Mouse (Mus musculus): ENCODE data around the gene Ampd2.

Gene Ampd2

GRCm38 (mm10) chr3:108069231-108069870 is 17.1 kb downstream of the Ampd2 start:
- WGBS = 77% methylated on average over 13 of the region's 13 CpGs

GRCm38 (mm10) chr3:108068826-108069225 is 17.6 kb downstream of the Ampd2 start:
- WGBS = 32% methylated on average over 1 of the region's 1 CpGs

GRCm38 (mm10) chr3:108067370-108067934 is 19.0 kb downstream of the Ampd2 start:
- 70% methylated on average over 6 of the region's 6 CpGs for WGBS

GRCm38 (mm10) chr3:108065551-108065950 is 20.9 kb downstream of the Ampd2 start:
- 85% methylated on average over 9 of the region's 9 CpGs for WGBS

GRCm38 (mm10) chr3:108064672-108065071 is 21.8 kb downstream of the Ampd2 start:
- 81% methylated on average over 4 of the region's 4 CpGs for WGBS

GRCm38 (mm10) chr3:108062648-108063047 is 23.8 kb downstream of the Ampd2 start:
- WGBS = 80% methylated on average over 8 of the region's 8 CpGs

GRCm38 (mm10) chr3:108061420-108061819 is 25.0 kb downstream of the Ampd2 start:
- WGBS = 19% methylated on average over 7 of the region's 7 CpGs

- 94% methylated on average over 5 of the region's 5 CpGs for WGBS
Measured at GRCm38 (mm10) chr3:108050493-108050892, 36.0 kb downstream of the Ampd2 start.

- 54% methylated on average over 3 of the region's 3 CpGs for WGBS
Measured at GRCm38 (mm10) chr3:108048306-108048705, 38.1 kb downstream of the Ampd2 start.

- 89% methylated on average over 2 of the region's 2 CpGs for WGBS
Measured at GRCm38 (mm10) chr3:108046944-108047655, 39.4 kb downstream of the Ampd2 start.

- 5% methylated on average over 29 of the region's 29 CpGs for WGBS
Measured at GRCm38 (mm10) chr3:108044394-108045140, 41.9 kb downstream of the Ampd2 start, which contains the start of gene Gstm4. Gene Gstm4 (minus strand): TSS chr3:108044894.

GRCm38 (mm10) chr3:108033156-108033555 is 53.3 kb downstream of the Ampd2 start:
- 70% methylated on average over 5 of the region's 5 CpGs for WGBS

GRCm38 (mm10) chr3:108028641-108029365 is 57.6 kb downstream of the Ampd2 start:
- WGBS = 87% methylated on average over 4 of the region's 4 CpGs

- WGBS = 84% methylated on average over 1 of the region's 1 CpGs
Measured at GRCm38 (mm10) chr3:108026597-108026996, 59.9 kb downstream of the Ampd2 start.

- 66% methylated on average over 5 of the region's 5 CpGs for whole genome bisulfite sequencing
Measured at GRCm38 (mm10) chr3:108026049-108026448, 60.4 kb downstream of the Ampd2 start.

GRCm38 (mm10) chr3:108025318-108025717 is 61.1 kb downstream of the Ampd2 start:
- WGBS = 87% methylated on average over 4 of the region's 4 CpGs
